Mouse (Mus musculus) cerebral cortex, adult 2 months (tissue): ENCODE results near the gene Rabl2.

Experiments used
- WGBS: fragments of 180-500 bp; shearing (Covaris S2); methylation state at CpG from one replicate; pipeline ENCODE4 v1.1.7; 2018; 5-methylcytosine and 5-hydroxymethylcytosine counted together

Rabl2 gene

GRCm38 (mm10) chr15:89591723-89592455 is at the start of gene Rabl2:
TSS of gene Rabl2 (minus strand) at chr15:89591923.
- under 1% methylated on average over 35 of the region's 35 CpGs for WGBS

- 4% methylated on average over 6 of the region's 6 CpGs for WGBS
Measured at GRCm38 (mm10) chr15:89623626-89623959, 31.9 kb upstream of the Rabl2 start.

- WGBS: 38% methylated on average over 5 of the region's 5 CpGs
Measured at GRCm38 (mm10) chr15:89622959-89623625, 31.4 kb upstream of the Rabl2 start.

- 68% methylated on average over 12 of the region's 12 CpGs for WGBS
Measured at GRCm38 (mm10) chr15:89622312-89622958, 30.7 kb upstream of the Rabl2 start.

- 85% methylated on average over 9 of the region's 9 CpGs for WGBS
Measured at GRCm38 (mm10) chr15:89607888-89608287, 16.2 kb upstream of the Rabl2 start.

GRCm38 (mm10) chr15:89607480-89607879 is 15.8 kb upstream of the Rabl2 start:
- WGBS: 89% methylated on average over 8 of the region's 8 CpGs

- 48% methylated on average over 12 of the region's 12 CpGs for WGBS
Measured at GRCm38 (mm10) chr15:89605822-89606570, 14.3 kb upstream of the Rabl2 start.

GRCm38 (mm10) chr15:89592548-89592947 is 825 bp upstream of the Rabl2 start:
- WGBS: 56% methylated on average over 4 of the region's 4 CpGs

GRCm38 (mm10) chr15:89591317-89591716 is 406 bp downstream of the Rabl2 start:
- WGBS: under 1% methylated on average over 30 of the region's 30 CpGs

- WGBS: 83% methylated on average over 5 of the region's 5 CpGs
Measured at GRCm38 (mm10) chr15:89589146-89589545, 2.6 kb downstream of the Rabl2 start.

GRCm38 (mm10) chr15:89585631-89586030 is 6.1 kb downstream of the Rabl2 start:
- WGBS: 86% methylated on average over 11 of the region's 11 CpGs

- 84% methylated on average over 5 of the region's 5 CpGs for WGBS
Measured at GRCm38 (mm10) chr15:89585101-89585500, 6.6 kb downstream of the Rabl2 start.

- WGBS: 66% methylated on average over 7 of the region's 7 CpGs
Measured at GRCm38 (mm10) chr15:89582494-89582893, 9.2 kb downstream of the Rabl2 start.

GRCm38 (mm10) chr15:89572147-89572546 is 19.6 kb downstream of the Rabl2 start:
- WGBS: 57% methylated on average over 8 of the region's 8 CpGs

GRCm38 (mm10) chr15:89568114-89568513 is 23.6 kb downstream of the Rabl2 start, which contains the start of gene Acr:
TSS of gene Acr (plus strand) at chr15:89568326.
- WGBS: 85% methylated on average over 6 of the region's 6 CpGs

GRCm38 (mm10) chr15:89559202-89559731 is 32.5 kb downstream of the Rabl2 start:
- WGBS: 59% methylated on average over 10 of the region's 10 CpGs

GRCm38 (mm10) chr15:89557996-89558390 is 33.7 kb downstream of the Rabl2 start:
- 53% methylated on average over 34 of the region's 34 CpGs for WGBS

GRCm38 (mm10) chr15:89557179-89557995 is 34.3 kb downstream of the Rabl2 start:
- 34% methylated on average over 40 of the region's 40 CpGs for WGBS

- WGBS: 56% methylated on average over 23 of the region's 23 CpGs
Measured at GRCm38 (mm10) chr15:89556401-89557178, 35.1 kb downstream of the Rabl2 start.

- 69% methylated on average over 6 of the region's 6 CpGs for WGBS
Measured at GRCm38 (mm10) chr15:89555591-89555990, 36.1 kb downstream of the Rabl2 start.
